Mouse (Mus musculus) stomach, embryonic 14.5 days (tissue): ENCODE data around the gene Map3k21. TPM values are rescaled to one million over a fixed set of nuclear protein-coding genes. Genes with fewer than 3 reads are reported as not detected.
A peak's percentile ranks its signal among the peaks of the same experiment; 100 is the strongest.

Experiments used
- ATAC-seq: fragments of 200-750 bp; cut with Nextera tagmentation; 2 replicates; pipeline ENCODE4 v1.8.0; 2017; ENCODE audit warnings: low read depth, moderate TSS enrichment; ENCODE audit not compliant: insufficient number of reproducible peaks, insufficient read depth, low FRiP score
- H3K27ac ChIP-seq: fragments of 300-500 bp; sonication (generic); 2 replicates; pipeline ENCODE4 v1.5.1; 2014; ENCODE audit warnings: mild to moderate bottlenecking, low read length, moderate library complexity, mixed read lengths
- H3K27me3 ChIP-seq: fragments of 300-500 bp; sonication (generic); 2 replicates; pipeline ENCODE4 v1.6.1; 2014; ENCODE audit warnings: low read length, control low read depth, mixed read lengths; ENCODE audit not compliant: control insufficient read depth, insufficient read depth
- H3K36me3 ChIP-seq: fragments of 300-500 bp; sonication (generic); 2 replicates; pipeline ENCODE4 v1.6.1; 2014; ENCODE audit warnings: mild to moderate bottlenecking, control low read depth, low read length, moderate library complexity, mixed read lengths; ENCODE audit not compliant: control insufficient read depth, insufficient read depth
- H3K4me1 ChIP-seq: fragments of 300-500 bp; sonication (generic); 2 replicates; pipeline ENCODE4 v1.6.1; 2014; ENCODE audit warnings: low read length, control low read depth, mixed read lengths; ENCODE audit not compliant: control insufficient read depth, insufficient read depth
- H3K4me2 ChIP-seq: fragments of 300-500 bp; sonication (generic); replicated peaks from 2 replicates; pipeline ENCODE4 v1.6.1; 2014; ENCODE audit warnings: low read depth, low read length, control low read depth
- H3K4me3 ChIP-seq: fragments of 300-500 bp; sonication (generic); 2 replicates; pipeline ENCODE4 v1.5.1; 2014; ENCODE audit warnings: low read depth, low read length, control low read depth
- H3K9ac ChIP-seq: fragments of 300-500 bp; sonication (generic); replicated peaks from 2 replicates; pipeline ENCODE4 v1.6.1; 2014; ENCODE audit warnings: low read depth, mild to moderate bottlenecking, control low read depth, low read length, moderate library complexity, mixed read lengths
- H3K9me3 ChIP-seq: fragments of 300-500 bp; sonication (generic); 2 replicates; pipeline ENCODE4 v1.6.1; 2016; ENCODE audit warnings: low read depth, low read length, control low read depth; ENCODE audit not compliant: control insufficient read depth
- WGBS: fragments of 180-500 bp; shearing (Covaris S2); extraction: QIAGEN DNeasy Blood & Tissue Kit; methylation state at CpG from one replicate; pipeline ENCODE4 v1.1.7; 2014; 5-methylcytosine and 5-hydroxymethylcytosine counted together
- polyA plus RNA-seq: library from polyadenylated mRNA; unstranded; fragments of >200 nt; fragmentation: Nextera tagmentation; extraction: Ambion mirVana; gene quantifications from 2 replicates; pipeline ENCODE4 v1.2.1, GENCODE M21; 2014

Map3k21 gene
- 1.0 and 1.7 TPM in 2 replicates for polyA plus RNA-seq

GRCm38 (mm10) chr8:125910365-125911228 lies at the start of gene Map3k21:
TSS of gene Map3k21 (plus strand) at chr8:125910450.
- peak within 1 kb of the TSS; percentile 52 for H3K4me3 ChIP-seq
- H3K27ac ChIP-seq, result no peak within 1 kb of the TSS
- WGBS, result under 1% methylated on average over 89 of the region's 93 CpGs
- H3K9ac ChIP-seq, result no peak within 1 kb of the TSS; the same call in 1 of the 2 replicates
- peak within 1 kb of the TSS; percentile 97 for H3K4me2 ChIP-seq
- no peaks in the 10 kb centered on the region for H3K36me3 ChIP-seq
- H3K4me1 ChIP-seq, result peaks cover 4% of the 10 kb centered on the region; the same call in 1 of the 2 replicates
- ATAC-seq, result peak; percentile 30; the same call in 1 of the 2 replicates
- peaks cover 36% of the 10 kb centered on the region for H3K27me3 ChIP-seq
- H3K9me3 ChIP-seq, result no peaks in the 10 kb centered on the region

GRCm38 (mm10) chr8:125866125-125866524 lies 44.1 kb upstream of the Map3k21 start:
- ATAC-seq, result no peak
- WGBS, result 71% methylated on average over 12 of the region's 12 CpGs
- no peak overlapping the region for H3K27ac ChIP-seq

GRCm38 (mm10) chr8:125868552-125868951 lies 41.7 kb upstream of the Map3k21 start:
- Histone ChIP-seq H3K4me1 (no peaks in the 10 kb centered on the region), H3K36me3 (no peaks in the 10 kb centered on the region), H3K4me3 (no peak overlapping the region), H3K27ac (no peak overlapping the region), H3K4me2 (no peak overlapping the region), H3K27me3 (no peaks in the 10 kb centered on the region), H3K9me3 (no peaks in the 10 kb centered on the region), H3K9ac (no peak overlapping the region)
- 52% methylated on average over 7 of the region's 7 CpGs for WGBS
- no peak for ATAC-seq

More at GRCm38 (mm10) chr8:125866125-125866524, 44.1 kb upstream of the Map3k21 start:
- no peaks in the 10 kb centered on the region for H3K27me3 ChIP-seq
- H3K9ac ChIP-seq, result no peak overlapping the region
- no peak overlapping the region for H3K4me3 ChIP-seq
- no peaks in the 10 kb centered on the region for H3K9me3 ChIP-seq
- H3K4me1 ChIP-seq, result no peaks in the 10 kb centered on the region
- no peak overlapping the region for H3K4me2 ChIP-seq
- no peaks in the 10 kb centered on the region for H3K36me3 ChIP-seq

- no peak for ATAC-seq
- H3K4me2 ChIP-seq, result no peak overlapping the region
- no peaks in the 10 kb centered on the region for H3K27me3 ChIP-seq
- H3K9me3 ChIP-seq, result no peaks in the 10 kb centered on the region
- H3K27ac ChIP-seq, result no peak overlapping the region
- no peak overlapping the region for H3K9ac ChIP-seq
- 69% methylated on average over 3 of the region's 3 CpGs for WGBS
- H3K4me1 ChIP-seq, result no peaks in the 10 kb centered on the region
- H3K4me3 ChIP-seq, result no peak overlapping the region
- H3K36me3 ChIP-seq, result no peaks in the 10 kb centered on the region
Observed at GRCm38 (mm10) chr8:125869739-125870138, 40.5 kb upstream of the Map3k21 start.

GRCm38 (mm10) chr8:125870179-125870702 lies 40.0 kb upstream of the Map3k21 start:
- ATAC-seq, result peak; percentile 25; the same call in 1 of the 2 replicates
- Histone ChIP-seq H3K4me3 (no peak overlapping the region), H3K9me3 (no peaks in the 10 kb centered on the region), H3K27ac (no peak overlapping the region), H3K36me3 (no peaks in the 10 kb centered on the region), H3K4me1 (no peaks in the 10 kb centered on the region), H3K27me3 (no peaks in the 10 kb centered on the region), H3K4me2 (no peak overlapping the region), H3K9ac (no peak overlapping the region)
- WGBS, result 25% methylated on average over 6 of the region's 6 CpGs

GRCm38 (mm10) chr8:125870821-125871321 lies 39.4 kb upstream of the Map3k21 start:
- H3K9me3 ChIP-seq, result no peaks in the 10 kb centered on the region
- WGBS, result 1% methylated on average over 7 of the region's 7 CpGs
- no peak overlapping the region for H3K4me3 ChIP-seq
- H3K27me3 ChIP-seq, result no peaks in the 10 kb centered on the region
- no peaks in the 10 kb centered on the region for H3K4me1 ChIP-seq
- H3K4me2 ChIP-seq, result no peak overlapping the region
- no peak for ATAC-seq
- H3K9ac ChIP-seq, result no peak overlapping the region
- H3K27ac ChIP-seq, result no peak overlapping the region
- H3K36me3 ChIP-seq, result no peaks in the 10 kb centered on the region

- 53% methylated on average over 9 of the region's 9 CpGs for WGBS
- H3K36me3 ChIP-seq, result no peaks in the 10 kb centered on the region
- peak overlapping the region; percentile 21; the same call in 1 of the 2 replicates for H3K27ac ChIP-seq
- no peaks in the 10 kb centered on the region for H3K4me1 ChIP-seq
- no peak for ATAC-seq
- H3K4me3 ChIP-seq, result no peak overlapping the region
- no peak overlapping the region for H3K4me2 ChIP-seq
- H3K9ac ChIP-seq, result no peak overlapping the region
- no peaks in the 10 kb centered on the region for H3K9me3 ChIP-seq
- H3K27me3 ChIP-seq, result no peaks in the 10 kb centered on the region
Observed at GRCm38 (mm10) chr8:125872501-125873249, 37.6 kb upstream of the Map3k21 start.

GRCm38 (mm10) chr8:125873250-125873534 lies 37.1 kb upstream of the Map3k21 start:
- Histone ChIP-seq H3K36me3 (no peaks in the 10 kb centered on the region), H3K9ac (no peak overlapping the region), H3K9me3 (no peaks in the 10 kb centered on the region), H3K4me3 (no peak overlapping the region), H3K4me2 (no peak overlapping the region), H3K4me1 (no peaks in the 10 kb centered on the region), H3K27me3 (no peaks in the 10 kb centered on the region), H3K27ac (no peak overlapping the region)
- 68% methylated on average over 2 of the region's 2 CpGs for WGBS
- no peak for ATAC-seq
